Mouse (Mus musculus) megakaryocyte, embryonic 14.5 days (primary cell): ENCODE data around the gene Sdhb.

Experiments used
- FLI1 ChIP-seq: IDR thresholded peaks from 2 replicates; pipeline ENCODE4 v1.6.1; 2012; ENCODE audit warnings: low read length, inconsistent platforms, mixed read lengths
- GATA1 ChIP-seq: IDR thresholded peaks from 3 replicates; pipeline ENCODE4 v1.6.1; 2012; ENCODE audit warnings: mixed read lengths, low read length, inconsistent platforms, borderline replicate concordance

GRCm38 (mm10) chr4:140987476-140987875, 26.5 kb downstream of the Sdhb start:
- TF ChIP-seq GATA1 = no peak
- TF ChIP-seq FLI1 = no peak
